Mouse (Mus musculus) mouse trophoblast stem cell (cell line): ENCODE measurements around the gene 1700017N19Rik.
"Not testable (repeated sequence)": the region's sequence is repeated elsewhere in the genome, so short reads cannot be mapped to it uniquely, and the experiment has no call there.

Experiments used
- in situ Hi-C, 2 experiments: fragments of 300-500 bp; cut with MseI, MboI; formaldehyde crosslinking; loops; 2 replicates in 1 of 2; 3 replicates in 1 of 2; pipeline ENCODE4 v1.15.1; 2025

The 1700017N19Rik gene

DNA sequence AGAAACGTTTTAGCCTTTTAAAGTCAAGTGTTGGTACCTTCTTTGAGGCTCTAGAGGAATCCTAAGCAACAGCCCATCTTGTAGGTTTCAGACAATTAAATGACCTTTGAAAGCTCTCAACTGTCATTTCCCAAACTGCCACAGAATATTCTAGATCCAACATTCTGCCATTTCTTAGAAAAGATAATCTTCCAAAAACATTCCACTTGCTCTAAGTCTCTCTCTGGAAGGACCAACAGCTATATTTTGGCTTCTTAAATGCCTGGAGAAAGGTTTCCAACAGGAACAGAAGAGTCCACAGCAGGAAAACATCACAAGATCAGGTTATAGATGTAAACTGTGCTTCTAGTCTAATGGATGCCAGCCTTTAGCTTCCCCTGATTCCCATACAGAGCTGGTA is at the start of gene 1700017N19Rik, which contains the start of gene 4930430F08Rik:
Gene 1700017N19Rik (plus strand): TSS at position 162 of the 400 bp plus-strand sequence.
Gene 4930430F08Rik (minus strand): TSS at position 101 of the 400 bp plus-strand sequence.
- in situ Hi-C loops = no loop called here

DNA sequence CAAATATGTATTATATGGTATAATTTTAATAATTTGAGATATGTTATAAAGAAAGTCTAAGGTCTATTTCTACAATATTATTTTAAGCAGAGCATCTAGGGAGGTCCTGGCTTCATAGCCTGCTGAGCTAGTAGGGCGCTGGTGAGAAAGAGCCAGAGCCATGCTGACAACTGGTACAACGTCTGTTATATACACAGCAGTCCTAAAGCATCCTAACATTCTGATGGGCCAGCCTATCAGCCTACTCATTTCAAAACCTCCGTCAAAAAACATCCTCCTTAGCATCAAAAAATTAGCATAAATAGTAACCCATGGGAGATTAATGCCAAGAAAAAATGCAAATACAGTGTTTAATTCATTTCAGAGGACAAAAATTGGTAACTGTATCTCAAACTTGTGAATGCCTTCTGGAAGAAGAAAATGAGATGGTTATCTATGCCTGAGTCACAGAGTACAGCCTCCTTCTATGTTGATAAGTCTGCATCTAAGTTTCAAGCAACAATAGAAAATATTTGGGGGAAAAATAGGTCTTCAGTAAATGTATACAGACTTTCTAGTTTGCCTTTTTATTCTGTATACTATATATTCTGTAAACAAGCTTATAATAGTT is 33.6 kb upstream of the 1700017N19Rik start:
- in situ Hi-C loops = no loop called here

DNA sequence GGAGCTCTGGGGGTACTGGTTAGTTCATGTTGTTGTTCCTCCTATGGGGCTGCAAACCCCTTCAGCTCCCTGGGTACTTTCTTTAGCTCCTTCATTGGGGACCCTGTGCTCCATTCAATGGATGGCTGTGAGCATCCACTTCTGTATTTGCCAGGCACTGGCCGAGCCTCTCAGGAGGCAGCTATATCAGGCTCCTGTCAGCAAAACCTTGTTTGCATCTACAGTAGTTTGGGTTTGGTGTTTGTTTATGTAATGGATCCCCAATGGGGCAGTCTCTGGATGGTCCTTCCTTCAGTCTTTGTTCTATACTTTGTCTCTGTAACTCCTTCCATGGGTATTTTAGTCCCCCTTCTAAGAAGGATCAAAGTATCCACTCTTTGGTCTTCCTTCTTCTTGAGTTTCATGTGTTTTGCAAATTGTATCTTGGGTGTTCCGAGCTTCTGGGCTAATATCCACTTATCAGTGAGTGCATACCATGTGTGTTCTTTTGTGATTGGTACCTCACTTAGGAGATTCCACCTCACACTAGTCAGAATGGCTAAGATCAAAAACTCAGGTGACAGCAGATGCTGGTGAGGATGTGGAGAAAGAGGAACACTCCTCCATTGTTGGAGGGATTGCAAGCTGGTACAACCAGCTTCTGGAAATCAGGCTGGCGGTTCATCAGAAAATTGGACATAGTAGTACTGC is 29.9 kb upstream of the 1700017N19Rik start:
- in situ Hi-C loops = not testable (repeated sequence)

DNA sequence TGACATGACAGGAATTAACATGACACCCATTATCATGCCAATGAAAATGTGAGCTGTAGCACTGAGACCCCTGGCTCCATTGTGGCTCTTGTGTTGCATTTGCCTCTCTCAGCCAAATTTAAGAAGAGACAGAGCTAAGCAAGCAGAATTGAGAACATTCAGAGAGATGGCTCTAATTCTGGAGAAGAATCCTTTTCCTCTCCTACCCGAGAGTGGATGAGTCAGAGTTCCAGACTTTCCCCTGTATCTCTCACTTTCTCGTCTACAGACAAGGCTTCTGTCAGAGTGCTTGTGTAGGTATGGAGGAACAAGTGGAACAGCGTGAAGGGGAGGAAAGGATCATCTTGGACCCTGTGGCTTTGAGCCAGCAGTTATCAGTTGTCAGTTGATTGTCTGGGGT is 26.2 kb upstream of the 1700017N19Rik start:
- in situ Hi-C loops = no loop called here

DNA sequence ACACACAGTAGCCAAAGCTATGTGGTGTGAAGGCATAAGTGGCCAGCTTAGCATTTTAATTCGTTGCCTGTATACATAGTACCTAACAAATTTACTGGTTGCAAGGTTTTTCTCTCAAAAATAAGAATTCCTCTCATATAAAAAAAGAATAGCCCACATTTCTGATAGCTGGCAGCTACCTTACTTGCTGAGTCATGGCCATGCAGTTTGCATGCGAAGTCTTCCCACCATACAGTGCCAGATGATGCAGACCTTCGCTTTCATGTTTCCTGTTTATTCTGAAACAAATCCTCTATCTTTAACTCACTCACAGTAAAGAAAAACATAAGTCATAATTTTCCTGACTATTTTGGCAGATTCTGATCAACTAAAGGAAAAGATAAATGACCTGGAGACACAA is 18.6 kb upstream of the 1700017N19Rik start:
- in situ Hi-C loops = no loop called here

DNA sequence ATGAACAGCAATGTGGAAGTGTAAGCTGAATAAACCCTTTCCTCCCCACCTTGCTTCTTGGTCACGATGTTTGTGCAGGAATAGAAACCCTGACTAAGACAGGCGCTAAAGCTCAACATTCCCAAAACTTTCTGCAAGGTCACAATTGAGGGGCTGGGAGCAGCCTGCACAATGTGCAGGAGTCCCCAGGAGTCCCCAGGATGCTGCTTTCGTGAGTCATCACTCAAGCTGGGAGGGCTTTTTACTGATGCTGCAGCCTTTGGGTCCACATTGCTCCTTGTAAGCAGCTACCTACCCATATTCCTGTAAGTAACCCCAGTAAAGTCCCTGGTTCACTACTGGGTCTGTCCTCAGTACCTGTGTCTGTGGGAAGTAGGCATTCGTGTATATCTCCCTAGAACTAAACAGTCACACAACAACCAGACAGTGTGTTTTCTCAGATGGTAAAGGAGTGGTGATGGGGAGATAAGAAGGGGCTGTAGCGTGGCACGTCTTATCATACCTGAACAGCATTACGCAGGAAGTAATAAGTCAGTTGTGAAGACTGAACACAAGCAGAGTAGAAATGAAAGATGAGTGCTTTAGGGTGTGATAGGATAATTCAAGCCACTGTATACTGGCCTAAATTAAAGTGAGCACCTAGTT is 15.7 kb upstream of the 1700017N19Rik start:
- in situ Hi-C loops = no loop called here

DNA sequence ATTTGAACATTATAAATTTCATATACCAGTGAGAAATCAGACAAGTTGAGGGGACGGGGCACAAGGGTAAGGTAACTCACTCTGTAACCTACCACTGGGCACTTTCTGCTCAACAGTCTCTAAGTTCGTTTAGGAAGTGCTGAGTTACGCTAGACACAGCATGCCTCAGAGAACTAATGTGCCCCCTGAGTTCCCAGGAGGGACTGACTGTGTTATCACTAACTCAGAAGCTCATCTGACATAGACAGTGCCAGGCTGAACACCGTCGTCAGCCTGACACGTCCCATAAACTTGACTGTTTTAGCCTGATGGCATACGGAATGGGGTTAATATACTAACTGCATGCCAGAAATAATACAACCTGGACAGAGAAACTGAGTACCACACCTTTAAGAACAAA is 15.0 kb upstream of the 1700017N19Rik start:
- in situ Hi-C loops = no loop called here

DNA sequence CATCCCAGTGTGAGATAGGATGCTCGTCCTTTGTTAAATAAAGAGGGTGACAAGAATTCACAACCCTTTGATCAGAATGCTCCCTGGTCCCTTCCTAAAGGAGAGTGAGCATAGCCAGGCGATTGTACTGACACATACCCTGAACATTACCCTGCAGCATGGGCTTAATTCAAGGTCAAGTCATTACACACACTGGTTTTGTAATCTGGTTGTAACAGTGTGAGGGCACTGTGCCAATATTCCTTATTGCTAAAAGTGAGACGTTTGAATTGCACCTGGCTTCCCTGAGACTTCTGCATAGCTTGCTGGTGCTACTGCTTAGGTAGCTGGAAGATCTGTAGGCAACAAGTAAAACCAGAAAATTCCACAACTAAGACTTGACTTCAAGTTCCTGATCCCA is 6.1 kb upstream of the 1700017N19Rik start:
- in situ Hi-C loops = no loop called here

DNA sequence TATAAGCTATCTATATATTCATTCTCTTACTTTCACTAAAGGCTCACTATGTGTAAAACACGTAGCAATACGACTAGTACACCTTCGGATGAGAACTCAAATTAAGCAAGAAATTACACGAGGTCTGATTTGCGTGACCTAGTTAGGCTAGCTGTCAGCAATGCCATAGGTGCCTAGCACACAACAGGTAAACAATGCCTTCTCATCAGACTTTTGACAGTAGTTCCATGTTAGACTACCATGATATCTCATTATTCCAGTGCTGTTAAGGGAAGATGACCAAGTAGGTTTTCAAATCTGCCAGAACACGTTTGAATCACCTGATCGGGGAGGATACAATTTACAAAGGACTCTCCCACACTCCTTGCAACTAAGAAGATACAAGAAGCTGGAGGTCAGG is 1.8 kb upstream of the 1700017N19Rik start:
- in situ Hi-C loops = no loop called here

DNA sequence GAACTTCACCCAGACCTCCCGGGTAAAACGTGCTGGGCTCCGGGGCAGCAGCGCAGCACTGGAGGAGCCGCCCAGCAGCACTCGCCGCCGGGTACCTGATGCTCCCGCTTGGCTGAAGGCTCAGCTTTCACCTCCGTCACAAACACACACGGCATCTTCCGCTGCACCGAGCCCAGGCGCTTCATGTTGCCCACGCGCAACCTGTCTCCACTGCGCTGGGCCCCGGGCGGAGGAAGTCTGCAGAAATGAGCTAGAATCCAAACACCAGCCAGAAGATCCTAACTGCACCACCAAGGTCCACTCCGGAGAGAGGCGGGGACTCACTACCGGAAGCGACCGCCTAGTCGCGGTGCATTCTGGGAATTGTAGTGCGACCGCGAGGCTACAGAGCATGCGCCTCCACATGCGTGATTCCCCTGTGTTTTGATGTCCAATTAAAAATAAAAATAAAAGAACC is 1.3 kb upstream of the 1700017N19Rik start:
- in situ Hi-C loops = no loop called here

DNA sequence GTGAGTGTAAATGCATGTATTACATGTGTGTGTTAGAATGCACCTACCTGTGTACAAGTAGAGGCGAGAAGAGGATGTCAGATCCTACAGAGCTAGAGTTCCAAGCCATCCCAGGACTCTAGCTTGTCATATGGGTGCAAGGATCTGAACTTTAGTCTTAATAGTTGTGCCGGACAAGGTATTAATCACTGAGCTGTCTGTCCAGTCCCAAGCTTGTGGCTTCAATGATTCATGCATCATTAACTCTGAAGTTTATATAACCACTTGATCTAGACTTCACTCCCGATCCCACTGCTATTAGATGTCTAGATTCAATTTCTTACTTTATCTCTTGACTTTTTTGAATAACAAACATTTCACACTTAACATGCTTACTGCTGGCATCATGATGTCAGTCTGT is 8.1 kb downstream of the 1700017N19Rik start:
- in situ Hi-C loops = no loop called here

DNA sequence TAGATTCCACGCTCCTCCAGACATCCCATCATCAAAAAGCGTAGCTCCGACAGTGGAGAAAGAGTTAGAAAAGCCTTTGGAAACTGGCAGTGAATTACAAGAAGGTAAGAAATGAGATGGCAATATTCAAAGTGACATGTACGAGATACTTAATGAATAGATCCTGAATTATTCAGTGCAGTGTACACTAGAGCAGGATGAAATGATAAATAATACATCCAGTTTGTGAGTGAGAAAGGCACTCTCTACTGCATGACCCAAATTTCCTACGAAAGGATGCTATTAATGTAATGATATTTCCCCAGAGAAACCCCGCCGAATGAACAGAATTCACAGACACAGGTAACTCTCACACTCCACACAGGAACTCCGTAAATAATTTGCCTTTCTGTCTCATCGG is 13.2 kb downstream of the 1700017N19Rik start:
- in situ Hi-C loops = no loop called here

DNA sequence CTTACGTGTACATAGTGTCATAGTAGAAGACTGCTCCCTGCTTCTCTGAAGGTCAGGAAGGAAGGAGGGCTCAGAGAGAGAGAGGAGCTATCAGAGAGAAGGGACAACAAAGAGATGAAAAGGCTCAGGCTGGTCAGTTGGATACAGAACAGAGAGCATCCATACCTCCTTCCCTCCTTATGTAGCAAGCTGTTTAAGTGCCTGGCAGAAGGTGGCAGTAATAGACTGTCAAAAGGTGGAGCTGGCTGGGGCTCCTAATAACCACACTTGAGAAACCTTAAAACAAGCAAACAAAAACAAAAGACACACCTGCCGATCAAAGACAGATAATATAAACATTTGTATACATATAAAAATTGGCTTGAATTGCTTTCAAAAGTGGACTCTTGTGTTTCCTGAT is 14.0 kb downstream of the 1700017N19Rik start:
- in situ Hi-C loops = no loop called here

DNA sequence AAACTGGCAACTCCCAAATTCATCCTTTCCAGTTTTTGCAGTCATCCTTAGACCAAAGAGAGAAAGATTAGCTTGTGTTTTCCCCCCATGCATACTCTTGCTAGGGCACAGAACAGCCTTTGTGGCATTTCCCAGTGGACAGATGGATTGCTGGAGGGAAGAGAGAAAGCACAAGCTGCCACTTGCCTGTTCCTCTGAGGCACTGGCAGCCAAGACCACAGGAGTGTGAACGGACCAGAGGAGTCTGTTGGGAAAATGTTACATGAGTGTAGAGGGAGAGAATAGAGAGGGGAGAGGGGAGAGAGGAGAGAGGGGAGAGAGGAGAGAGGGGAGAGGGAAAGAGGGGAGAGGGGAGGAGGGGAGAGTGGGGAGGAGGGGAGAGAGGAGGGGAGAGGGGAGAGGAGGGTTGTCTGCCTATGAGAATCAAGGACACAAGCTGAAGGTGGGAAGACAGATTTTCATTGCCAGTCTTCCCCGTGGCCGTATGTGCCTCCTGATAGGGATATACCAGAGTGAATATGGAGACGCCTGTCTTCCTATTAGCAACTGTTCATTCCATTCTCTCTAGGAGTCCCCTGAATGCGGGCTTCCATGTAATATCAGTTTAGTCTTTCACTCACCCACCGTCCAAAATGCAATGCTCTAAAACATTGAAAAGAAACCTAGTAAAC is 27.1 kb downstream of the 1700017N19Rik start:
- in situ Hi-C loops = no loop called here

DNA sequence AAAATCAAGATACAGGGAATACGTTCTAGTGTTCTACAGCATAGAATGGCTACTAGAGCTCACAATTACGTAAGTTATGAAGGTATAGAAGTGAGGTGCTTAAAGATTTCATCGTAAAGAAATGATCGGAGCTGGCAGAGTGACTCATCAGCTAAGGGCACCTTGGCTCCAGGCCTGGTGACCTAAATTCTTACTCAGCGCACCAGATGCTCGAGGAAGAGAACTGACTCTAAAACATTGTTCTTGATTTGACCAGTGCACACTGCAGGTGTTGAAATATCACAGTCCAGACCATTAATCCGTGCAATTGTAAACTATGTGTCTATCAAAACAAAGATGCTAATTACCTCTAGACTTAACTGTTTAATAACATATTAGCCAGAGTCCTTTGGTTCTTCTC is 29.2 kb downstream of the 1700017N19Rik start:
- in situ Hi-C loops = no loop called here

DNA sequence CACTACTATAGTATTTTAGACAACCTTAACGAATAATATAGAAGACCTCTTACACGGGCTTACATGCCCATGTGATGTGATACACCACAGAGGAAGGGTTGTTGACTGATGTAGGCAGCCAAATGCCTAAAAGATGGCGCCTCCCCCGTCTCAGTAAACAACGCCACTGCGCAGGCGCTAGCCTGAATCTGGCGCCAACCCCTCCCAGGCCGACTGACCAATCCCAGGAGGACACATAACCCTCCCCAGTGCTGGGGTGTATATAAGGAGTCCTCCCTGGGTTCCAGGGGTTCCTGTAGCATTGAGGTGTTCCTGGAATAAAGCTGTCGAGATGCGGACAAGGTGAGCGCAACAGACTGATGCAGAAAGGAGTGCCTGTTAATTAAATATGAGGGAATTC is 29.8 kb downstream of the 1700017N19Rik start:
- in situ Hi-C loops = no loop called here

DNA sequence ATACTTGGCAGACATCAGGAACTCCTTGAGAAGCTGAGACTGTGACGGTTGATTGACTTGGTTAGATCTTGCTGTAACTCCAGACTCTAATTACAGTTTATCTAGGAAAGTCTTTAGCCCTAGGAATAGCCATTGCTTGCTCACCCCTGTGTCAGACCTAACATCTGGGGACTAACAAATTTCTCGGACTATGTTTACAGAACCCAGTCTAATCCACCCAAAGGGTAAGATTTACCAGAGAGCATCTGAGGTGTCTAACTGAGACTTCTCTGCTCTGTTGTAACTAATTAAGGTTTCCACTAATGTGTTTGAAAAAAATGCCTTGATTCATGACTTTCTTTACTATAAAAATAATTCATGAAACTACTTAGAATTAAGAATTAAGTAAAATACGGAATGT is 32.2 kb downstream of the 1700017N19Rik start:
- in situ Hi-C loops = no loop called here

DNA sequence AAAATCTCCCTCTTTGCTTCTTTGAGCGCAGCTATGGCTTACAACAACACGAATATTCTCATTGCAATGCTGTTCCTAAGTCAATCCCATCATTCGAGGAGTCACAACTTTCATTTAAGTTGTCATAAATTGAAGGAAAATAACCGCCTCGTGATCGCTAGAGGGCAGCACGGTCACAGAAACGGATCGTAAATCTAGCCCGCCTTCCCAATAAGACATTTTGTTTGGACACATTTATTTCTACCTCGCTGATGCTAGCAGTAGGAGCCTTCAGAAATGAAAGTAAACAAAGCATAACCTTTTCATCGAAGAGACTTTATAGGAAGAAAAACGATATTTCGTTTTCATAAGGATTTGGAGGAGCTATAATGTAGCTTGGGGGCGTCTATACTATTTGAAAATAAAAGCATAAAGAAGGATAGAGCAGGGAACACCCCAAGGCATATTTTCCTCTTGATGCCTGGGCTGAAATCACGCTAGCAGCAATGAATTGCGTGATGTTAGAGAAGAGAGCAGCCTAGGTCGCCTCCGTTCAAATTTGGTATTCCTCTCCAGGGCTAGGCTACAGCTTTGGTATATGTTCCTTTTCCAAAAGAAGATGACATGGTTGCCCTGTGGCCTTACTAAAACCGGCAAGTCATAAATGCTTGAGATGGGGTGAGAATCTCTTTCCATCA is 39.6 kb downstream of the 1700017N19Rik start:
- in situ Hi-C loops = no loop called here

DNA sequence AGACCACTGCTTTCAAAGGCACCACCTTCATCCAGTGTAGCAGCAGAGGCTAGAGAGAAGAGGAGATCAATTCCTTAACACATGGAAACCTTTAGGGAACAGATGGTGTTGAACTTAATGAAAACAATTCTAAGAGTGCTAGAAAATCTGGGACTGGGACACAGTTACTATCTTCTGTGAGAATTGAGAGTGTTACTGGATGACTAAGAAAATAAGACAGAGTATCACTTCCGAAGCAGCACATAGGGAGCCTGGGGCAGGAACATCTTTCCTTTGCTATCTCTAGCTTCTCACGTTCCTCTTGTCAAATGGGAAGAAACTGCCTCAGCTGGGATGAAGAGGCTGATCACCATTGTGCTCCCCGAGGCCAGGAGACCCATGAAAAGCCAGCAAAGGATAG is 52.6 kb downstream of the 1700017N19Rik start:
- in situ Hi-C loops = no loop called here

DNA sequence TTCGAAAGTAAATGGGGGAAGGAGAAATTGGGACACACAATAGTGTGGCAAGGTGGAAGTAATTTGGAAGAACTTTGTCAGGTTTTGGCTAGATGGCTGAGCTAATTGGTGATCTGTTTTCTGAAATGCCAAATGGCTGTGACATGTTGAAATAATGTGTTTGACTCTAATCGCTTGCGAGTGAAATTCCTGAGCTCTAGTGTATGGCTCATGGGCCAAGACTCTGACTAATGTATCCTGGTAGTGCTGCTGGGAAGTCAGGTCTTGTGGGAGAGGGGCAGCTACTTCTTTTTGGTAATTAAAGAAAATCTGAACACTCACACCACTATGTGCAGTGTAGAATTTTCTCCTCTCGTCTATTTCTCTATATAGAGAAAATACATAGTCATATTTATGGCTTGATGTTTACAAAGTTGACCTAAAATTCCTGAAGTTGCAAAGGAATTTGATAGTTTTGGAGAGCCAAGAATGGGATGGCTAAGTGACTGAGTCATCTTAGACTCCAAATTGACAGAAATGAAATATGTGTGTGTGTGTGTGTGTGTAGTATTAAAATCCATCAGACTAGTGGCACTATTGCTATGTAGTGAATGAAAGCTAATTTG is 55.1 kb downstream of the 1700017N19Rik start:
- in situ Hi-C loops = no loop called here

DNA sequence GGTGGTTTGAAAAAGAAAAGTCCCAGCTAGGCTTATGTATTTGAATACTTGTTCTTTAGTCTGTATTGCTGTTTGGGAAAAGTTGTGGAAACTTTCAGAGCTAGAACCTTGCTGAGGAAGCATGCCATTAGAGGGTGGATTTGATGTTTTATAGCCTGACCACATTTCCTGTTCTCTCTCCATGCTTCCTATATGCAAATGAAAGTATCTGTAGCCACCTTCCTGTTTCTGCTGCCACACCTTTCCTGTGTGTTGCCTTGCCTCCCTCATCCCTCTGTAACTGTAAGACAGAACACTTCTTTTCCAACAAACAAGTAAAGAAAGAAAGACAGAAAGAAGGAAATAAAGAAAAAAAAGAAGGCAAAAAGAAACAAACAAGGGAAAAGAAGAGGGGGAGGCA is 63.9 kb downstream of the 1700017N19Rik start:
- in situ Hi-C loops = no loop called here
